Mouse (Mus musculus): ENCODE data around the gene Gfra1. TPM values are rescaled to one million over a fixed set of nuclear protein-coding genes. Genes with fewer than 3 reads are reported as not detected.

Gene Gfra1
- polyA plus RNA-seq, 1 experiment from 2014 or later: 15.0 TPM

DNA sequence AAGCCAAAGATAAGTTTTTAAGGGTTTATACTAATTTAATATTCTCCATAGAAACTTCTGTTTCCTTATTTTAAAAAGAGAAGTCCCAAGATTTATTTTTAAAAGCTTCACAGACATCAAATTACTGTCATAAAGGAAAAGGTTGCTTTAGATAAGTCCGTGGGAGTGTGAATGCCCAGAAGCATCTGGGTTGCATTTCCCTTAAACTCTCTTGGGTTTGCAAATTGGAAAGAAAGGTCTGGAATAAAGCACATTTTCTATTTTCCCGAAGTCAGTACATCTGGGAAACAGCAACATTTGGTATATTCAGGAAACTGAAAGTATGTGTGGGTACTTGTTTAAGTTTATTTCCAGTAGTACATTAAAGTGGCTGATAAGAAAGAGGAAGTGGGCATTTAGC is 12.6 kb upstream of the Gfra1 start:
- H3K4me2 ChIP-seq (ENCODE audit: low read depth, low read length): no peak overlapping the region
- ATAC-seq (replicated peaks; ENCODE audit: insufficient number of reproducible peaks, low FRiP score, low TSS enrichment, low read depth): no peak
- H3K9ac ChIP-seq (replicated peaks; ENCODE audit: low read length): no peak overlapping the region
- H3K27ac ChIP-seq (replicated peaks; ENCODE audit: low read depth, low read length): no peak overlapping the region
- no peaks in the 10 kb centered on the region for H3K36me3 ChIP-seq (replicated peaks; ENCODE audit: control insufficient read depth, insufficient read depth, low read depth, low read length)
- no peaks in the 10 kb centered on the region; the same call in 1 of the 2 replicates for H3K9me3 ChIP-seq (replicated peaks; ENCODE audit: control insufficient read depth, low read length)
- no peak overlapping the region for H3K4me3 ChIP-seq (ENCODE audit: low read depth, low read length)
- no peaks in the 10 kb centered on the region for H3K27me3 ChIP-seq (ENCODE audit: control insufficient read depth, insufficient read depth, low read length)
- H3K4me1 ChIP-seq (ENCODE audit: control insufficient read depth, insufficient read depth, low read length): no peaks in the 10 kb centered on the region
- WGBS: 28% methylated on average over 2 of the region's 2 CpGs
- DNase-seq (ENCODE audit: low spot score): peak; percentile 68

DNA sequence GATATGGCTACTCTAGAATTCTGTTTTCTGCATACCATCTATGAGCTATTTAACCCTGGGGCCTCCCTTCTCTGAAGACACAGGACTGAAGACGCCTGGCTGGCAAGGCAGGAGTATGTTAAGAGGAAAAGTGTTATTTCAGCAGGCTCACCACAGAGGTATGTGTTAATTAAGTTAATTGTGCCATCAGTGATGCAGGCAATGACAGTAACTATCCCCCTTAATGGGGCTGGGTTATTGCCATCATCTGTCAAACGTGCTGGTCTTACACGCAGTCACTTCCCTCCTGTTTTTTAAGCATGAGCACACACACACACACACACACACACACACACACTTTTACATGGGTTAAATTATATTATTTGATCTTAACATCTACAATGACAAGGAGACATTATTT is 8.0 kb upstream of the Gfra1 start:
- H3K9me3 ChIP-seq (replicated peaks; ENCODE audit: control insufficient read depth, low read length): no peaks in the 10 kb centered on the region; the same call in 1 of the 2 replicates
- H3K4me2 ChIP-seq (ENCODE audit: low read depth, low read length): no peak overlapping the region
- 42% methylated on average over 3 of the region's 3 CpGs for WGBS
- DNase-seq (ENCODE audit: low spot score): no peak
- H3K27ac ChIP-seq (replicated peaks; ENCODE audit: low read depth, low read length): no peak overlapping the region
- H3K4me3 ChIP-seq (ENCODE audit: low read depth, low read length): no peak overlapping the region
- H3K27me3 ChIP-seq (ENCODE audit: control insufficient read depth, insufficient read depth, low read length): no peaks in the 10 kb centered on the region
- no peak overlapping the region for H3K9ac ChIP-seq (replicated peaks; ENCODE audit: low read length)
- ATAC-seq (replicated peaks; ENCODE audit: insufficient number of reproducible peaks, low FRiP score, low TSS enrichment, low read depth): no peak
- H3K36me3 ChIP-seq (replicated peaks; ENCODE audit: control insufficient read depth, insufficient read depth, low read depth, low read length): no peaks in the 10 kb centered on the region
- H3K4me1 ChIP-seq (ENCODE audit: control insufficient read depth, insufficient read depth, low read length): no peaks in the 10 kb centered on the region

DNA sequence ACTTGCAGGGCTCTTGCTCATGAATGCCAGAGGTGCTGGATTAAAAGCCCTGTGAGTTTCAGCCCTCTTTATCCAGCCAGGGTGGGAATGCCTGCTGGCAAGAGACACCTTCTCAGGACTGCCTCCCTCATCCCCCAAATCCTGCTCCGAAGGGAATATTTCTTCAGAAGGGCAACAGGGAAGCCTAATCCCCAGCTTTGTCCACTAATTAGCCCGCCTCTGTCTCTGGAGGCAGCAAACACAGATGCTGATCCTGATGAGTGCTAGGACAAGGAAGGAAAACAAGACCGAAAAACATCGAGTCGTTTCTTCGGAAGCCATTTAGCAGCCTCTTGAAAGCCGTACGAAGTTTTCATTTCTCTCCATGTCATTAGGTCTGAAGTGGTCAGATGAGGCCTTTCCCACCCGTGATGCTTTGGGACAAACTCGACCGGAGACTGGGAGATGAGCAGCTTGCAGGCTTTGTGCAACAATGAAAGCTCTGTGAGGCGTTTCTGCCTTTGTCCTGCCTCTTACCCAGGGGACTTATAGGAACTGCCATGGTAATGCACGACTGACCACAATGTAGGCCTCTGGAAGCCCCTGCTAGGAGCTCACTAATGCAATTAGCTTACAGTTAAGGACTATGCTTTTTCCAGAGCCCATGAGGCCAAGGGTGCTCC is 4.8 kb upstream of the Gfra1 start:
- Histone ChIP-seq H3K36me3 (replicated peaks; ENCODE audit: control insufficient read depth, insufficient read depth, low read depth, low read length) (no peaks in the 10 kb centered on the region), H3K9ac (replicated peaks; ENCODE audit: low read length) (no peak overlapping the region), H3K27me3 (ENCODE audit: control insufficient read depth, insufficient read depth, low read length) (no peaks in the 10 kb centered on the region), H3K4me1 (ENCODE audit: control insufficient read depth, insufficient read depth, low read length) (no peaks in the 10 kb centered on the region; the same call in 1 of the 2 replicates), H3K4me2 (ENCODE audit: low read depth, low read length) (no peak overlapping the region), H3K9me3 (replicated peaks; ENCODE audit: control insufficient read depth, low read length) (no peaks in the 10 kb centered on the region), H3K4me3 (ENCODE audit: low read depth, low read length) (no peak overlapping the region), H3K27ac (replicated peaks; ENCODE audit: low read depth, low read length) (no peak overlapping the region)
- 0 out of 2 replicates have a peak, but pooled peaks have one; percentile 17 for ATAC-seq (replicated peaks; ENCODE audit: insufficient number of reproducible peaks, low FRiP score, low TSS enrichment, low read depth)
- WGBS: 24% methylated on average over 13 of the region's 13 CpGs
- DNase-seq (ENCODE audit: low spot score): no peak

DNA sequence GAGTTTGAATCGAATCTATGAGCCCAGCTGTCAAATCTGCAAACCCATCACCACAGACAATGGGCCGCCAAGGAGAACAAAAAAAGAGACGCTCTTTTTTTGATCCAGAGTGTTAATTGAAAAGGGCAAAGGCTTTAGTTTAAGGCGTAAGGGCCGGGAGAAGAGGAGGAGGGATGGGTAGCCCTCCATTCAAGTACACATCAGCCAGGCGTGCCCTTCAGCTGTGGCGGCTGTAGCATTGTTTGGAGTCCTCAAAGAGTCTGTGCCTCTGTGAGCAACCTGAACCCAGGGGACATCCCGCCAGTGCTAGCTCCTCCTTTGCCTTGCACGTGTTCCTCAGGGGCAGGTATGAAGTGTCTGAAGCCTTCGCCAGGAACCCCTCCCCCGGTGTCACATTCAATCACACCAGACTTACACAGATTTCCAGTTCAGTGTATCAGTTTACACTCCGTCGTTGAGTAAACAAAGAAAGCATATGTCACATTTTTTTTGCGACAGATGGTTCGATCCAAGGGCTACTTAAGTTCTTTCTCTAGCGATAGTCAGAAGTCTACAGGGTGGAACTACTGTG is 867 bp upstream of the Gfra1 start:
- H3K4me3 ChIP-seq (ENCODE audit: low read depth, low read length): no peak overlapping the region; the same call in 1 of the 2 replicates
- H3K9me3 ChIP-seq (replicated peaks; ENCODE audit: control insufficient read depth, low read length): no peaks in the 10 kb centered on the region
- H3K4me1 ChIP-seq (ENCODE audit: control insufficient read depth, insufficient read depth, low read length): peaks cover 6% of the 10 kb centered on the region; the same call in 1 of the 2 replicates
- H3K36me3 ChIP-seq (replicated peaks; ENCODE audit: control insufficient read depth, insufficient read depth, low read depth, low read length): no peaks in the 10 kb centered on the region
- ATAC-seq (replicated peaks; ENCODE audit: insufficient number of reproducible peaks, low FRiP score, low TSS enrichment, low read depth): peak; percentile 45
- no peak overlapping the region for H3K27ac ChIP-seq (replicated peaks; ENCODE audit: low read depth, low read length)
- H3K9ac ChIP-seq (replicated peaks; ENCODE audit: low read length): peak overlapping the region; percentile 34; the same call in 1 of the 2 replicates
- peaks cover 12% of the 10 kb centered on the region; the same call in 1 of the 2 replicates for H3K27me3 ChIP-seq (ENCODE audit: control insufficient read depth, insufficient read depth, low read length)
- DNase-seq (ENCODE audit: low spot score): peak; percentile 75
- 2% methylated on average over 16 of the region's 16 CpGs for WGBS
- H3K4me2 ChIP-seq (ENCODE audit: low read depth, low read length): peak overlapping the region; percentile 96

DNA sequence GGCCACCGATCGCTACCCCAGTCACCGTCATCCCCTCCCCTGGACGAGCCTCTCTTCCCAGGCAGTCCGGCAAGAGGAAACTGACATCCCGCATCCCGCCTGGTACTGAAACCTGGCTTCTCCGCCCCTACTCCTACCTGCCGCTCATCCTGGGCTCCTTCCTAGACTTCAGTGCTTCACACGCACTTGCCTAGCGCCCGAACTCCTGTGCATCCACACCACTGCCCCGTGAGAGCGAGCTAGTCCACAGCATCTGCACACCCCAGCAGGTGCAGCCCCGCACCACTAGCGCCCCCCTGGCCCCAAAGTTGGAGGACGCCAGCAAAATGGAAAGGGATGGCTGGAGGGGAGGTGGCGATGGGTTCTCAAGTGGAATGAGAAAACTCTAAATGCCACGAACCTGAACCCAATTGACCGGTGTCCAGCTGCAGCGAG is 631 bp downstream of the Gfra1 start:
- Histone ChIP-seq H3K4me3 (ENCODE audit: low read depth, low read length) (peak overlapping the region; percentile 44), H3K4me1 (ENCODE audit: control insufficient read depth, insufficient read depth, low read length) (peaks cover 6% of the 10 kb centered on the region; the same call in 1 of the 2 replicates), H3K4me2 (ENCODE audit: low read depth, low read length) (peak overlapping the region; percentile 96), H3K36me3 (replicated peaks; ENCODE audit: control insufficient read depth, insufficient read depth, low read depth, low read length) (no peaks in the 10 kb centered on the region), H3K27me3 (ENCODE audit: control insufficient read depth, insufficient read depth, low read length) (peaks cover 12% of the 10 kb centered on the region; the same call in 1 of the 2 replicates), H3K27ac (replicated peaks; ENCODE audit: low read depth, low read length) (0 out of 2 replicates have a peak overlapping the region, but pooled peaks have one; percentile 35), H3K9ac (replicated peaks; ENCODE audit: low read length) (peak overlapping the region; percentile 51), H3K9me3 (replicated peaks; ENCODE audit: control insufficient read depth, low read length) (no peaks in the 10 kb centered on the region)
- no peak for ATAC-seq (replicated peaks; ENCODE audit: insufficient number of reproducible peaks, low FRiP score, low TSS enrichment, low read depth)
- WGBS: 0% methylated on average over 21 of the region's 21 CpGs
- peak; percentile 61 for DNase-seq (ENCODE audit: low spot score)

DNA sequence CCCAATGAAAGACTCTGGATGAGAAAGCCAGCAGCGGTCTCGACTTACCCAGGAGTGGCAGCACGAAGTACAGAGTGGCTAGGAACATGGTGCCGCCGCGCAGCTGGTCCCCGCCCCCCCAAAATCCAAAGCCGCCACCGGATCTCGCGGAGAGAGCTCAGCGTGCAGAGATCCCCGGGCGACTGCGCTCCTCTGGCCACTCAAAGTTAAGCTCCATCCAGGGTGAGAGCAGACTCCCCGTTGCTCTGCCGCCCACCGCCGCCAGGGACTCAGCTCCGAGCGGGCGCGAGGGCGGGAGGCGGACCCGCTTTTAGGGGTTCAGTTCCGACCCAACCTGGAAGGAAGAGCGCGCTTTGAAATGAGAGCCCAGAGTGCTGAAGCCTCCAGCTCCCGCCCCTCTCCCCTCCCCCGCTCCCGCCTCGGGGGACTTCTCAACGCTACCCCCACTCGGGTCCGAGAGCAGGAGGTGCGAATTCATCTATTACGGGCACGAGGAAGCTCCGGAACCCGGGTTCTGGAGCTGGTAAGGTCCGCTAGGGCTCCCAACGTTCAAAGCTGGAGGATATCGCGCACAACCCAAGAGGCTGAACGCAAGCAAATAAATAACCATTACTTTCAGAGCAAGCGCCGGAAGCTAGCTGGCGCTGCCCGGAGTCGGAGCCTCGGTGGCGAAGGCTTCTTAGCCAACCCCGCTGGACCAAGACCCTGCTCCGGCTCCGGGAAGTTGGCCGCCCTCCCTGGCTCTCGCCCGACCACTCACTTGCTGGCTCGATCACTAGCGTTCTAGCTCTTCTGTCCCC is 1.2 kb downstream of the Gfra1 start:
- peak overlapping the region; percentile 51 for H3K9ac ChIP-seq (replicated peaks; ENCODE audit: low read length)
- H3K9me3 ChIP-seq (replicated peaks; ENCODE audit: control insufficient read depth, low read length): no peaks in the 10 kb centered on the region
- H3K4me1 ChIP-seq (ENCODE audit: control insufficient read depth, insufficient read depth, low read length): peaks cover 6% of the 10 kb centered on the region; the same call in 1 of the 2 replicates
- H3K36me3 ChIP-seq (replicated peaks; ENCODE audit: control insufficient read depth, insufficient read depth, low read depth, low read length): no peaks in the 10 kb centered on the region
- 0 out of 2 replicates have a peak, but pooled peaks have one; percentile 42 for ATAC-seq (replicated peaks; ENCODE audit: insufficient number of reproducible peaks, low FRiP score, low TSS enrichment, low read depth)
- H3K4me2 ChIP-seq (ENCODE audit: low read depth, low read length): peak overlapping the region; percentile 96
- peaks cover 12% of the 10 kb centered on the region; the same call in 1 of the 2 replicates for H3K27me3 ChIP-seq (ENCODE audit: control insufficient read depth, insufficient read depth, low read length)
- WGBS: under 1% methylated on average over 61 of the region's 61 CpGs
- peak; percentile 69 for DNase-seq (ENCODE audit: low spot score)
- peak overlapping the region; percentile 44 for H3K4me3 ChIP-seq (ENCODE audit: low read depth, low read length)
- 0 out of 2 replicates have a peak overlapping the region, but pooled peaks have one; percentile 35 for H3K27ac ChIP-seq (replicated peaks; ENCODE audit: low read depth, low read length)

DNA sequence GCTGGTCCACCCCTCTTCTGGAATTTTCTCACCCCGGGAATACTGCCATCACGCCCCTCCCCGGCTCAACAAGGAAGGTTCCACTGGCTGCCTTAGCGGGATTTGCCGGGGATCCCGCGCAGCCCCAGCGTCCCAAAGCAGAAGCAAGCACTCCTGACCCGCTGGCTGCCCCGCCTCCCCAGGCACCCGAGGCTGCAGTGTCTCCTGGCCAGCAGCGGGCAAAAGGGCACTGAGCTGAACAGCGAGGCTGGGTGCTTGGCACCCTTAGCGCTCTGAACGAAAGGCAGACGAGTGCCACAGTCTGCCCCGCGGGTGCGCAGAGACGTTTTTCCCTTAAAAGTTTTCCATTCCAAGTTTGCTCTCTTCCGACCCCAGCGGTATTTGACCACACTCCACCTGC is 2.1 kb downstream of the Gfra1 start:
- peak; percentile 33 for DNase-seq (ENCODE audit: low spot score)
- ATAC-seq (replicated peaks; ENCODE audit: insufficient number of reproducible peaks, low FRiP score, low TSS enrichment, low read depth): no peak
- under 1% methylated on average over 22 of the region's 22 CpGs for WGBS
- peak overlapping the region; percentile 96 for H3K4me2 ChIP-seq (ENCODE audit: low read depth, low read length)
- H3K27me3 ChIP-seq (ENCODE audit: control insufficient read depth, insufficient read depth, low read length): peaks cover 12% of the 10 kb centered on the region; the same call in 1 of the 2 replicates
- peaks cover 6% of the 10 kb centered on the region; the same call in 1 of the 2 replicates for H3K4me1 ChIP-seq (ENCODE audit: control insufficient read depth, insufficient read depth, low read length)
- H3K36me3 ChIP-seq (replicated peaks; ENCODE audit: control insufficient read depth, insufficient read depth, low read depth, low read length): no peaks in the 10 kb centered on the region
- no peak overlapping the region for H3K27ac ChIP-seq (replicated peaks; ENCODE audit: low read depth, low read length)
- no peaks in the 10 kb centered on the region for H3K9me3 ChIP-seq (replicated peaks; ENCODE audit: control insufficient read depth, low read length)
- H3K9ac ChIP-seq (replicated peaks; ENCODE audit: low read length): peak overlapping the region; percentile 42
- peak overlapping the region; percentile 44 for H3K4me3 ChIP-seq (ENCODE audit: low read depth, low read length)

Data from embryonic facial prominence, embryonic 11.5 days (tissue).